Mouse (Mus musculus) hindbrain, embryonic 16.5 days (tissue): ENCODE results near the gene Zfp113. TPM values are rescaled to one million over a fixed set of nuclear protein-coding genes. Genes with fewer than 3 reads are reported as not detected.

ENCODE experiments used
- ATAC-seq: fragments of 200-750 bp; cut with Nextera tagmentation; 2 replicates; pipeline ENCODE4 v1.8.0; 2017; ENCODE audit warnings: moderate TSS enrichment, moderate library complexity
- H3K27ac ChIP-seq: fragments of 300-500 bp; sonication (generic); 2 replicates; pipeline ENCODE4 v1.5.1; 2014; ENCODE audit warnings: low read depth, mild to moderate bottlenecking, control low read depth, low read length, moderate library complexity
- H3K27me3 ChIP-seq: fragments of 300-500 bp; sonication (generic); replicated peaks from 2 replicates; pipeline ENCODE4 v1.6.1; 2014; ENCODE audit warnings: low read length; ENCODE audit not compliant: control insufficient read depth, insufficient read depth
- H3K36me3 ChIP-seq: fragments of 300-500 bp; sonication (generic); 2 replicates; pipeline ENCODE4 v1.6.1; 2014; ENCODE audit warnings: mild to moderate bottlenecking, low read length, moderate library complexity, mixed read lengths; ENCODE audit not compliant: control insufficient read depth, insufficient read depth
- H3K4me1 ChIP-seq: fragments of 300-500 bp; sonication (generic); 2 replicates; pipeline ENCODE4 v1.6.1; 2014; ENCODE audit warnings: low read depth, low read length; ENCODE audit not compliant: control insufficient read depth, insufficient read depth
- H3K4me2 ChIP-seq: fragments of 300-500 bp; sonication (generic); 2 replicates; pipeline ENCODE4 v1.6.1; 2014; ENCODE audit warnings: mild to moderate bottlenecking, low read length, control low read depth, moderate library complexity
- H3K4me3 ChIP-seq: fragments of 300-500 bp; sonication (generic); 2 replicates; pipeline ENCODE4 v1.5.1; 2014; ENCODE audit warnings: mild to moderate bottlenecking, low read length, control low read depth, moderate library complexity
- H3K9ac ChIP-seq: fragments of 300-500 bp; sonication (generic); 2 replicates; pipeline ENCODE4 v1.6.1; 2014; ENCODE audit warnings: low read depth, mild to moderate bottlenecking, control low read depth, low read length, moderate library complexity
- H3K9me3 ChIP-seq: fragments of 300-500 bp; sonication (generic); 2 replicates; pipeline ENCODE4 v1.6.1; 2014; ENCODE audit warnings: mild to moderate bottlenecking, low read length, moderate library complexity; ENCODE audit not compliant: control insufficient read depth
- WGBS: fragments of 180-500 bp; shearing (Covaris S2); extraction: QIAGEN DNeasy Blood & Tissue Kit; methylation state at CpG from one replicate; pipeline ENCODE4 v1.1.7; 2014; 5-methylcytosine and 5-hydroxymethylcytosine counted together
- polyA plus RNA-seq: library from polyadenylated mRNA; unstranded; fragments of >200 nt; fragmentation: Nextera tagmentation; extraction: Ambion mirVana; gene quantifications from 2 replicates; pipeline ENCODE4 v1.2.1, GENCODE M21; 2015

Zfp113 gene
- polyA plus RNA-seq, 1 experiment from 2014 or later: 22.9 TPM

DNA sequence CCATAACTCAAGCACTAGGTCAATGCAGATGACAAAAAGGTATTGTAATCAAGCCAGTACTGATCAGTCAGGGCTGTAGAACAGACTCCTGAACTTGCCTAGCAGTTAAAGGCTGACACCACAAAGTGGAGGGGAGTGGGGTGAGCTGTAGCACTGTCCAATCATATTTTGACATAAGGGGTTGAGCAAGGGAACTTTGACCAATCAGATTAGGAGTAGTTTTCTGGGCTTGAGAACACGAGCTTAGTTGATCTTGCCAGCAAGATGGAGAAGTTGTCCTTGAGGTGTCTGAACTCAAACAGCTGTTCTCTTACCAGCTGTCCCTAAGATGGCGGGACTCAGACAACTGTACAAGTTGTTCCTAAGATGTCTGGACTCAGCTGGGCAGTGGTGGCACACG lies 17.7 kb upstream of the Zfp113 start:
- Histone ChIP-seq H3K4me2 (no peak overlapping the region), H3K36me3 (peaks cover 28% of the 10 kb centered on the region), H3K9me3 (no peaks in the 10 kb centered on the region), H3K4me3 (no peak overlapping the region), H3K4me1 (peaks cover 18% of the 10 kb centered on the region), H3K27me3 (no peaks in the 10 kb centered on the region), H3K9ac (no peak overlapping the region), H3K27ac (no peak overlapping the region)
- ATAC-seq: no peak
- WGBS: 81% methylated on average over 3 of the region's 3 CpGs

DNA sequence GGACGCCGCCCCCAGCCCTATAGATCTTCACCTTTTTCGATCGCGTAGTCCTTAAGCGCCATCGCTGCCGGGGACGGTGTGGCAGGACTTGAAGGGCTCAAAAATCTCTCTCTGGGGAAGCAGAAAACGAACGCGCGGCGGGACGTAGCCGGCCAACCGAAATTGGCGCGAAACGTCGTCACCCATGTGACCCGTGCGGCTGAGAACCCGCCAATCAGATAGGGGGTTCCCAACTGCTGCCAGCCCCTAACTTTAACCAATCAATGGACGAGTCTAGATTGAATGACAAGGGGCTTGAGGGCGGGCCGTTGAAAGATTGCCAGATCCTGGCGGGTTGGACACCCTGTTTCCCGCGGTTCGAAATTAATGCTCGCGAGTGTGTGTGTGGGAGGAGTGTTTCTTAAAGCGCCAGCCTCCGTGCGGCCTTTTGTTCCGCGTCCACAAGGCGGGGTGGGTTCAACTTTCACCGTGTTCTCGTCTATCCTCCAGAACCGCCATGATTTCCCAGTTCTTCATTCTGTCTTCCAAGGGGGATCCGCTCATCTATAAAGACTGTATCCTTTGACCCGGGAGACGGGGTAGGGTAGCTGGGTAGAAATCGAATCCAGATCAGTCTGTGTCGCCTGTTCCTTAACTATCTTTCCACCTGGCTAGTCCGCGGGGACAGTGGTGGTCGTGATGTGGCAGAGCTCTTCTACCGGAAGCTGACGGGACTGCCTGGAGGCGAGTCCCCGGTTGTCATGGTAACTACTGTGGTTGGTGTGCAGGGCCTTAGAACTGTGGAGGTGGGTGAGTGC lies 16.3 kb upstream of the Zfp113 start, which contains the start of the genes Ap4m1 and Mcm7:
TSS of gene Ap4m1 (plus strand) at position 308 of the 797 bp plus-strand sequence.
TSS of gene Mcm7 (minus strand) at position 728 of the 797 bp plus-strand sequence.
- Histone ChIP-seq H3K9me3 (no peaks in the 10 kb centered on the region), H3K4me1 (peaks cover 18% of the 10 kb centered on the region), H3K4me2 (peak within 1 kb of the TSS; percentile 94), H3K27ac (peak within 1 kb of the TSS; percentile 93), H3K9ac (peak within 1 kb of the TSS; percentile 75), H3K27me3 (no peaks in the 10 kb centered on the region), H3K4me3 (peak within 1 kb of the TSS; percentile 60), H3K36me3 (peaks cover 28% of the 10 kb centered on the region)
- WGBS: under 1% methylated on average over 54 of the region's 54 CpGs
- ATAC-seq: peak; percentile 93

DNA sequence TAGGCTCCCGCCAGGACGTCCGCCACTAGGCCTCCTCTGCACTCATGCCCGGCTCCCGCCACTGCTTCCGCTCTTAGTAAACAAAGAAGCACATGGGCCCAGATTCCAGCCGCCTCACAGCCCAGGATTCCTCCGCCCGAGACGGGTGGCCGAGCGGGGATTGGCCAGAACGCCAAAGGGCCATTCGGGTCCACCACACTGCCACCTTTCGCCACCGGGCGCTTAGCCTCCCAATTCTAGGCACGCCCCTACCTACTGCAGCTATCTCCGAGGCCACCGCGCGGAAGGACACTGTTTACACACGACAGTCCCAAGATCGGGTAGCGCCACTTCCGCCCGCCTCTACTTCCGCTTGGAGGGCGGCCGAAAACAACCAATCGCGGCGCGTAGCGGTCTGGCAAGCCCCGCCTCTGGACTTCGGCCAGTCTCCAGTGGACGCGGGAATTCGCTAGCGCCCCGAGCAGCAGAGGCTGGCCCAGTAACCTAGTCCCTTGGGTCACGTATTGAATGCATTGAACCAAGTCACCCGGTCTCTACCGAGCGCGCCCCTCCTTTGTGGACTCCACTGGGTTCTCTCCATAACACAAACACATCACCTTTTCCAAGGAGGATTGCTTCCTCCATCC lies 15.5 kb upstream of the Zfp113 start:
- H3K4me1 ChIP-seq: peaks cover 18% of the 10 kb centered on the region
- peaks cover 30% of the 10 kb centered on the region for H3K36me3 ChIP-seq

DNA sequence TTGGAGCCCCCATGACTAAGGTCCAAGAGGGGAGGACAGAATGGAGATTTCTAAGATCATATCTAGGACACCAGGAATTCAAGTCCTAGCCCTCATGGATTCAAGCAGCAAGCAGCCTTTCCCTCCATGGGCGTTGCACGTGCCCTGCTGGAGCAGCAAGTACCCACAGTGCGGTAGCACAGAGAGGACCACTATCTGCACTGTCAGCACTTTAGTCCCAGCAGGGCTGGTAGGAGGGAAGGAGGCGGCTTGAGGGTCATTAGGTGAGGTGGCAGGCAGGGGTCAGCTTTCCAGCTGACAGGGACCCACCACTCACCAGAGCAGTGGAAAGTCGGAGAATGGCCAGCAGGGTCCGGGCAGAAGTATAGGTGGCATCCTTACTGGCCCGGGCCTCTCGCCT lies 10.1 kb upstream of the Zfp113 start:
- H3K4me3 ChIP-seq: no peak overlapping the region
- 79% methylated on average over 8 of the region's 8 CpGs for WGBS
- no peaks in the 10 kb centered on the region for H3K27me3 ChIP-seq
- H3K27ac ChIP-seq: no peak overlapping the region
- no peak overlapping the region for H3K4me2 ChIP-seq
- no peaks in the 10 kb centered on the region for H3K9me3 ChIP-seq
- peaks cover 50% of the 10 kb centered on the region for H3K36me3 ChIP-seq
- no peak for ATAC-seq
- peaks cover 15% of the 10 kb centered on the region for H3K4me1 ChIP-seq
- no peak overlapping the region for H3K9ac ChIP-seq

More for the DNA sequence above, 15.5 kb upstream of the Zfp113 start:
- Histone ChIP-seq H3K9ac (peak overlapping the region; percentile 75), H3K27me3 (no peaks in the 10 kb centered on the region), H3K4me3 (peak overlapping the region; percentile 60), H3K9me3 (no peaks in the 10 kb centered on the region), H3K27ac (peak overlapping the region; percentile 93), H3K4me2 (peak overlapping the region; percentile 94)
- 0% methylated on average over 47 of the region's 47 CpGs for WGBS
- peak; percentile 86 for ATAC-seq

DNA sequence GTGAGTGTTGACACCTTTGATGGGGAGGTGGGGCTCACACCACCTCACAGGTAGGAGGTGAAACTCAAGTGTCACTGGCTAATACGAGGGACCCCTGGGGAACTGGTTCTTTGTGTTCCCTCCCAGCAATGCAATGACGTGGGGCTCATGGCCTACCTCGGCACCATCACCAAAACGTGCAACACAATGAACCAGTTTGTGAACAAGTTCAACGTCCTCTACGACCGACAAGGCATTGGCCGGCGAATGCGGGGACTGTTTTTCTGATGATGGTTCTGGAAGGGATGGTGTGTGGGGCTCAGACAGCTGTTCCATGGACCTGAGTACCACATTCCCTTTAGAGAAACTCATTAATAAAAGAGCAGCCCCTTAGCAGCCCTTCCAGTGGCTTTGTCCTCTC lies 8.1 kb upstream of the Zfp113 start:
- Histone ChIP-seq H3K27ac (no peak overlapping the region), H3K4me1 (peaks cover 14% of the 10 kb centered on the region), H3K9ac (no peak overlapping the region), H3K27me3 (no peaks in the 10 kb centered on the region), H3K4me3 (no peak overlapping the region), H3K36me3 (peaks cover 49% of the 10 kb centered on the region), H3K9me3 (no peaks in the 10 kb centered on the region), H3K4me2 (no peak overlapping the region)
- 56% methylated on average over 10 of the region's 10 CpGs for WGBS
- ATAC-seq: no peak

DNA sequence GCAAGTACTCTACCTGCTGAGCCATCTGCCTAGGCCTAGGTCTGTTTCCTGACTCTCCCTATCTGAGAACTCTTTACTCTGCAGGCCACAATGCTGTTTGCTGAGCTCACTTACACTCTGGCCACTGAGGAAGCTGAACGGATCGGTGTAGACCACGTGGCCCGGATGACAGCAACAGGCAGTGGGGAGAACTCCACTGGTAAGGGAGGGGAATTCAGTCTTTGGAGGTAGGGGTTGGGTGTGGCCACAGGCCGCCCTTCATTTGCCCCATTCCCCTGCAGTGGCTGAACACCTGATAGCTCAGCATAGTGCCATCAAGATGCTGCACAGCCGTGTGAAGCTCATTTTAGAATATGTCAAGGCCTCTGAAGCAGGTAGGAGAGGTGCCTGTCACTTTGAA lies 7.5 kb upstream of the Zfp113 start:
- peaks cover 14% of the 10 kb centered on the region for H3K4me1 ChIP-seq
- no peak overlapping the region for H3K9ac ChIP-seq
- no peak overlapping the region for H3K27ac ChIP-seq
- H3K4me3 ChIP-seq: no peak overlapping the region
- peaks cover 44% of the 10 kb centered on the region for H3K36me3 ChIP-seq
- H3K9me3 ChIP-seq: no peaks in the 10 kb centered on the region
- H3K4me2 ChIP-seq: no peak overlapping the region
- H3K27me3 ChIP-seq: no peaks in the 10 kb centered on the region
- WGBS: 72% methylated on average over 6 of the region's 6 CpGs
- ATAC-seq: no peak

DNA sequence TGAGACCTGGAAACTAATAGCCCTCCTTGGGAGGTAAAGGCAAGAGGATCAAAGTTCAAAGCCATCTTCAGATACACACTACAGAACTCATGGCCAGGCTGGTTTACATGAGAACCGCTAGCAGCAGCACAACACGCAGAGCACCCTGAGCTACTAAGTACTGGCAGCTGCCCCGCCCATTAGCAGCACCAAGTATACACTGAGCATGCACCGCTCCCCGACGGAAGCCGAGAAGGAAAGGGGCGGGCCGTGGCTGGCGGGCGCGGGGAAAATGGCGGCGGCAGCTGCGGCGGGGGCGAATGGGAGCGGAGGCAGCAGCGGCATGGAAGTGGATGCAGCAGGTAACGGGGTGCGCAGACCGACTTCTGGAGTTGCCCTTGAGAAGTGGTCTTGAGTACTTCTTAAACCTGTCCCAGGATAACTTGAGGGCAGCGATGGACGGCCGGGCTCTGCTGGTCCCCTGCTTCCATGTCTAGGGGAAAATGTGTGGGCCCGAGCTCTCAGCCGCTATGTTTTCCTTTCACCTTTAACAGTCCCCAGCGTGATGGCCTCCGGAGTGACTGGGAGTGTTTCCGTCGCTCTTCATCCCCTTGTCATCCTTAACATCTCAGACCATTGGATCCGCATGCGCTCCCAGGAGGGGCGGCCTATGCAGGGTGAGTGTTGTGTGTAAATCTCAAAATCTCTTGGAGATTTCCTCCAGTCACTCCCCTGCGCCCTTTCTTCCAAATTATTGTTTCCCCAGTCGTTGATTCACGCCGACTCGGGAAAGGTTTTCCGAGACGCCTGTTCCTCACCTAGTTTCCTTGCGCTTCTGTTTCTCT lies 5.5 kb upstream of the Zfp113 start, which contains the start of gene Cops6:
TSS of gene Cops6 (plus strand) at position 230 of the 824 bp plus-strand sequence.
- Histone ChIP-seq H3K9me3 (no peaks in the 10 kb centered on the region), H3K9ac (peak within 1 kb of the TSS; percentile 82), H3K27ac (peak within 1 kb of the TSS; percentile 71), H3K4me3 (peak within 1 kb of the TSS; percentile 73), H3K4me2 (peak within 1 kb of the TSS; percentile 73), H3K4me1 (peaks cover 14% of the 10 kb centered on the region), H3K36me3 (peaks cover 27% of the 10 kb centered on the region), H3K27me3 (no peaks in the 10 kb centered on the region)
- 1% methylated on average over 42 of the region's 42 CpGs for WGBS
- ATAC-seq: peak; percentile 95

DNA sequence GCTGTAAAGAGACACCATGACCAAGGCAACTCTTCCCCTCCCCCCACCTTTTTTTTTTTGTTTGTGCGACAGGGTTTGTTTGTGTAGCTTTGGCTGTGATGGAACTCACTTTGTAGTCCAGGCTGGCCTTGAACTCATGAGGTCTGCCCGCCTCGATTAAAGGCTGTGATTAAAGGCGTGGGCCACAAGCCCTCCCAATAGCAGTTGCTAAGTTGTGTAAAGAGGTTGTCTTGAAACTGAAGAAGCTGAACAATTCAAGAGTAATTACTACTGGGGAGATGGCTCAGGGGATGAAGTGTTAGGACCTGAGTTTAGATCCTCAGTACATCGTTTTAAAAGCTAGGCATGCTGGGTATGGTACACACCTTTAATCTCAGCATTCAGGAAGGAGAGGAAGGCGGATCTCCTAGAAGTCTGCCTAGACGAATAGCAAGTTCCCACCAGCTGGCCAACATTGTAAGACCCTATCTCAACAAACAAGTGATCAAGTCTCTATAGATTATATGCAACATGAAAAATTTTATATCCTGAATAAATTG lies 4.7 kb upstream of the Zfp113 start:
- no peaks in the 10 kb centered on the region for H3K9me3 ChIP-seq
- peak; percentile 9 for ATAC-seq
- H3K4me1 ChIP-seq: peaks cover 14% of the 10 kb centered on the region
- peak overlapping the region; percentile 71 for H3K27ac ChIP-seq
- H3K9ac ChIP-seq: peak overlapping the region; percentile 82
- 66% methylated on average over 7 of the region's 7 CpGs for WGBS
- H3K27me3 ChIP-seq: no peaks in the 10 kb centered on the region
- H3K36me3 ChIP-seq: peaks cover 22% of the 10 kb centered on the region
- peak overlapping the region; percentile 73 for H3K4me3 ChIP-seq
- peak overlapping the region; percentile 73 for H3K4me2 ChIP-seq
